Mouse (Mus musculus) layer of hippocampus, postnatal 14 days (tissue): ENCODE data around the gene R3hcc1l. TPM values are rescaled to one million over a fixed set of nuclear protein-coding genes. Genes with fewer than 3 reads are reported as not detected.

Experiments used
- total RNA-seq, 2 experiments: library from RNA; stranded (reverse); gene quantifications; 2 replicates each; pipeline ENCODE4 v1.2.3; 2021

R3hcc1l gene
- total RNA-seq, 2 experiments from 2014 or later, result 15.8 to 18.0 TPM

Other genes with a start within 250 kb of the R3hcc1l start
- 10 to 100 TPM; 96.5 to 99.8 TPM for gene Crtac1, start 87.0 kb upstream of the R3hcc1l start, total RNA-seq
- gene Loxl4, start 94.1 kb downstream of the R3hcc1l start, total RNA-seq, result under 1 TPM in 1 of 2 experiments, not detected in 1; 0.32 TPM
- 1 to 10 TPM; 3.0 to 3.1 TPM for gene Pyroxd2, start 234.0 kb downstream of the R3hcc1l start, total RNA-seq